Mouse (Mus musculus): Measurements from ENCODE around the gene Stim2.

The Stim2 gene

DNA sequence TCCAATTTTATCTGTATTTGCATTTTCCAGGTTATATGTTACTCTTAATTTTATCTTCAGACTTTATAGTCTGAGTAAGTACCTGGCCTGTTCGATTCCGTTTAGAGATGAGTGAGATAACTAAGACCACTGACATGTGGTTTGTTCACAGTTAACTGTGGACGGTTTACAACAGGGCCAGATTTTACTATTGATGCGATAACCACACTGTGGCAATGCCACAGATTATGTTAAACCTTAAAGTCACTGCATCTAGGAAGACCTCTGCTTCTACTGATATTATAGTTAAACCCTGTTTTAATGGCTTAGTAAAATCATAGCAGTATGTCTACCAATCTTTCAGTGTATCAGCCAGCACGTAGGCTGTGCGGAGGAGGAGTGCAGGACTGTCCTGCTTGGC, 53.9 kb downstream of the Stim2 start:
- DNase-seq, result no peak

DNA sequence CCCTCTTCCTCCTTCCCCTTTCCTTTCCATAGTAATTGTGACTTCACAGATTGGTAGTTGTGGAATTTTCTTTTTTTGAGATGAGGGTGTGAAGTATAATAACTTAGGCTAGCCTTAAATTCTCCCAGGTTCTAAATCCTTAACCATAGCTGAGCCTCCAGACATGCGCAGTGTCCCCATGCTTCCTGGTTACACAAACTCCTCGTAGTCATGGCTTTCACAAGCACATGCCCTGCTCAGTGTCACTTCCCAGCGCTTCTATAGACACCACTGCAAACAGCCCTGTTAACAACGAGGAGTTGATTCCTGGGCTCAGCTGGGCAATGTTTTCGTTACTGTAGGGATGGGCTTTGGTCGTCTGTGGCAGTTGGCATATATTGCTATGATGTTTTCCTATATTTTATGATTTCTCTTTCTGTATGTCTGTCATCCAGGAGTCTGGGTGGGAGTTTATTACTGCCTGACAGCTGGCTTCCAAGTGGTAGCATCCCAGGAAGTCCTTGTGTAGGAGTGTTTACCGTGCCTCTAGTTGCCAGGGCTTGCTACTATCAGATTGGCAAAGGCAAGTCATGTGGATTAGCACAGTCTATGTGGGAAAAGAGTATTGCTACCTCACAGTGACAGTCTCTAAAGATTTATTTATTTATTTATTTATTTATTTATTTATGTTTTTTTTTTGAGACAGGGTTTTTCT, 55.5 kb downstream of the Stim2 start:
- no peak for DNase-seq

DNA sequence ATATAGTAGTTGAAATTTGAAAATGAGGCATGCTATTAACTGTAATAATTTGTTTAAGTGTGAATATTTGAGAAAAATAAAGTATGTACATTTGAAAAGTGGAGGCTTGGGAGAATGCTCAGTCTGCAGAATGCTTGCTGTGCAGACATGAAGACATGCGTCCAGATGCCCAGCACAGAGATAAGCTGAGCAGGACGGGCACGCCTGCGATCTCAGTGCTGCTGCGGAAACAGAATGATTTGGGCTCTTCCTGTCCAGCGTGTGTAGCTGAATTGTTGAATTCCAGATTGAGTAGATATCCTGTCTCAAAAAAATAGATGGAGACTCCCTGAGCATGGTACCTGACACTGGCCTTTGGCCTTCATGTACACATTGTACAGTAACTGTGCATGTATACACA, 58.0 kb downstream of the Stim2 start:
- no peak for DNase-seq

DNA sequence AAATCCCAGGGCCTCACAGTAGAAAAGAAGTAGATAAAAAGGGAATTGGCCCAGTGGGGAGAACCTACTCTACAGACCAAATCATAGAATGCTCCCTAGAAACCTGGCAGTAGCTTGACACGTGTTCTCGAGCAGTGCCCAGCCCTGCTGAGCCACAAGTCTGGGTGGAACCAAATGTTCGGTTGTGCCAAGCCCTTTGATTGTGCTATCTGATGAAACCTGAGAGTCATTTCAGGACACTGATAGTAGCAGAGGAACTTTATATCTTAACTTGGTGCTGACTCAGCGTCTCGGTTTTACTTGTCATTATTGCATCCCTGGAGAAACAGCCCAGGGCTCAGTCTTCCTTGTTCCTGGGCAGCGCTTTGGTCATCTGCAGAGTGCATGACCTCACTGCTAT, 61.7 kb downstream of the Stim2 start:
- no peak for DNase-seq

DNA sequence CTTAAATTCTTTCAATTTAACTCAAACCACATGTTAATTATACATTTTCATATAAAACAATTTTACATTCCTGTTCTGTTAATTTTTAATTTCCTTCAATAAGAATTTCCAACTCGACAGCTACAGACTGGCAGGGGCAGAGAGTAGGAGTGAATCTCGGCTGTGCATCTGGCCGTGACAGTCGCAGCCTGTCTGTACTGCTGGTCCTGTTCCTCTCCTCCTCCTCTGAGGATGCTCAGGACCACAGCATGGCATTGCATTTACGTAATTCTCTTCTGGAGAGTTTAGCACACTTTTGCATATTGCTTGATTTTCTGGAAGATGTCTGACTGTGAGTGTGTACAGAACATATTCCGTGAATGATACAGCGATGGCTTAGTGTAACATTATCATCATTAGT, 63.8 kb downstream of the Stim2 start:
- no peak for DNase-seq

GRCm38 (mm10) chr5:54067591-54067990, 69.3 kb downstream of the Stim2 start:
- no peak for DNase-seq

DNA sequence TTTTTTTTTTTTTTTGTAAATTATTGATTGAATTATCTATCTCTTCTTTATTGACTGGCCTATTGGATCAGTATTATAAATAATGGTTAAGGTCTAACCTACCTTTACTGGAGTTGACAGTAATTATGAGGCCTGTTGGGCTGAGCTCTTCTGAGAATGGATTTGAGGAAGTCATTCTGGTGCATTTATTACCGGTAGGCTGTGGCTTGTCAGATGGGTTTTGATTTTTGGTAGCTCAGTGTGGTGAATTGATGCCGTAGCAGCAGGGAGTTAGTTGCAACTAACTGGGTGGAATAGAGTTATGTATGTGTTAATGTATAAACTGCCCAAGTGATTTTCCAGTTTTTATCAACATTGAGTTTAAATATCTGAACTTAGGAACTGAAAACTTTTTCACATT, 72.2 kb downstream of the Stim2 start:
- no peak for DNase-seq

DNA sequence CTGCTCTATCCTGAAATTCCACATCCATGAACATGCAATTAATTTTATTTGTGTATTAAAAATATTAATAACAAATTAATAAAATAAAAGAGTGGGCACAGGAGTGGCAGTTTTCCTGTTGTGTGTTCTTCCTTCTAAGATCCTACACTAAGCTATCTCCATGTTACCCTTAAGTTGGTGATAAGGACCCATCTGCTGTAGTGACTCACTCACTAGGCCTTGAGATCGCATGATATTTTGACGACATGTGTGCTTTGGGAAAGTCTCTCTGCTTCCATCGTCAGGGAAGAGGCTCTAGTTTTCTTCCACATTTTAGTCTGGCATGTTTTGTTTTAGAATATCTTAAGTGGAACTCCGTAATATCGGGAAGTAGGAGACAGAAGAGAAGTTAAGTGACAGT, 73.0 kb downstream of the Stim2 start:
- DNase-seq, result no peak

- DNase-seq, result no peak
These were observed 73.4 kb downstream of the Stim2 start for GRCm38 (mm10) chr5:54071705-54072104.

DNA sequence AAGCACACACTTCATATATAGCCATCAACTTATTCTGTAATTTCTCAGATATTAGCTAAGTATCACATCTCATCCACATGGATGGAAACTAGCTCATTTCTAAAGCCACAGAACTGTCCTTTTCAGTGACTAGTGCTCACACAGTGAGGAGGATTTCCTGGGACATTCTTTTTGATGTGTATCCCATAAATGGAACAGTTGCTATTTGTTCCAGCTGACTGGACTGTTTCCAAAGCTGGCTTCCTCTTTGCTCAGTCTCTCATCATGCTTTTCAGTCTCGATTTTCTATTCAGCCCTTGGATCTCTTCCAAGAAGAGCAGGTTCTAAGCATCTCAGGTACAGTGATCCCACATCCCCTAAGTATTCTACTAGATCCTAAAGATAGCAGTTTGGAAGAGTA, 75.0 kb downstream of the Stim2 start:
- DNase-seq, result no peak

DNA sequence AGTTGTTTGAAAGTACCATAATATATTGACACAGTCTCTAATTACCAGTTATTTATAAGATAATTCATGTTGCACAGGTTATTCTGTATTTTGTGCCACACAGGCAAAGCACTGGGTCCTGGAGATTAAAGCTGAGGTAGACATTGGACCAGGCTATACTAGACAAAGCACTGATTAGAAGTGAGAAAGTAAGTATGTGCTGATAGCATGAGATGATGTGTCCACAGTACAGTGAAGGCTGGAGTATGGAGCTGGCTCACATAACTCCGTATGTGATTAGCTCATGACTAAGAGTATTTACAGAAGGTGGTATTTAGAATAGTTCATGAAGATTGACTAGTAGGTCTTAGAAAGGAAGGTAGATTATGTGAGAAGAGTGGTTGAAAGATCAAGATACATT, 81.7 kb downstream of the Stim2 start:
- no peak for DNase-seq

DNA sequence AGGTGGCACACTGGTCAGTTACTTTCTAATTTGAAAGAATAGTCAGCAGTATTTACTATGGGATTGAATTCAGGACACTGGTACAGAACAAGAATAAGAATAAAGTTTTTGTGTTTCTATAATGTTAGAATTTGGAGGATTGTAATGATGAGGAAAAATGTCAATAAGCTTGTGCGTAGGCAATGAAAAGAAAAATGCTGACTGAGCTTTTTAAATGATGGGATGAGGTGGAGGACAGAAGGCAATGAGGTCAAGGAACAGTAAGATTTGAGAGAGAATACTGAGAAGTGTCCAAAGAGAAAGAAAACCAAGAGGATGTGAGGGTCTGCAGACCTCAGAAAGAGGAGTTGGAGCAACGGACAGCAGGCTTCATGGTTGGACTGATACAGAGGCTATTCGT, 89.6 kb downstream of the Stim2 start:
- DNase-seq, result no peak

DNA sequence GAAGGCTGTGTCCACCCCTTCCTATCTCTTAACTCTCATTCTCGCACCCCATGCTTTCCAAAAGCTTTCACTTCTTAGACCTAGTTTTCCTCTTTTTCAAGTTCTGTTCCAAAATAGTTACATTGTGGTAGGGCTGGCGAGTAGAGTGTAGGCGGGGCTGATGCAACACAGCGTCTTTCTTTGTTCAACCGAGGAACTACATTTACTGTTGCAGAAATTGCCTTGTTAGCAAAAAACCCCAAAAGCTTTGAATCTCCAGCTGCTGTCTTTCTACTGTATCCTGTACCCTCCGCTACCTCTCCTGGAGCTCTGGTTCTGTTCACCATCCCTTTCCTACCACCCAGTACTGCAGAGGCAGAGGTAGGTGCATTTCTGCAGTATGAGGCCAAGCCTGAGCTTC, 99.9 kb downstream of the Stim2 start:
- peak; percentile 51 for DNase-seq

DNA sequence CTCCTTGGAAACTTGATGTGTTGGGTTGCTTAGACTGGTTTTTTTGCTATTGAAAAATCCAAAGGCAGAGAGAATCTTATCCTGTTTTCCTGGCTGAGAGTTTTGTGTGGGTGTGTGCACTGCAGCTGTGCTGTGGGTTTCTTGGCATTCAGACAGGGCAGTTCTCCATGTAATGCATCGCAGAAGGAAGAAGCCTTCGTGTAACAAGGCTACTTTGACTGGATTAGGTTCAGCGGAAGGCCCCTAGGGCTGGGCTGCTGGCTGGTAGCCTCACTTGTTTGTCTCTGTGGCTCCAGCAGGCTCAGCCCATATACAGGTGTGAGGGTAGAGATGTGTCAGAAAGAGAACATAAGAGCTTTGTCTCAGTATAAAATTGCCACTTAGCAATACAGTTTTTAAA, 102.6 kb downstream of the Stim2 start:
- peak; percentile 42 for DNase-seq

- peak; percentile 70 for DNase-seq
These were observed 103.0 kb downstream of the Stim2 start for GRCm38 (mm10) chr5:54101318-54101717.

DNA sequence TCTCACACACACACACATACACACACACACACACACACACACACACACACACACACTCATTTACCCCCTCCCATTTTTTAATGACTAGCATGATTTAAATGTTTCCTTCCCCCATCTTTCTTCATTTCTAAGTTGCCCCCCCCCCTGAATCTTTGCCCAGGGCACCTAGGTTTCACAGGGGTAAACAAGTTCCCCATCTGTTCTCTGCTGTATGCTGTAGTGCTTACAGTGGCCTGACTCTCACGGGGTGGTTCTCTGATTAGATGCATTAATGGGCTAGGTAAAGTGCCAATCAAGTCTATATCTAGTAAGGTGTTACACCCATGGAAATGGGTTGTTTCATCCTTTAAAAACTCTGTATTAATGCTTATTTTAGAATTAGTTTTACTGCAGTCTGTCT, 103.7 kb downstream of the Stim2 start:
- no peak for DNase-seq

GRCm38 (mm10) chr5:54106669-54107068, 108.4 kb downstream of the Stim2 start:
- DNase-seq, result no peak

DNA sequence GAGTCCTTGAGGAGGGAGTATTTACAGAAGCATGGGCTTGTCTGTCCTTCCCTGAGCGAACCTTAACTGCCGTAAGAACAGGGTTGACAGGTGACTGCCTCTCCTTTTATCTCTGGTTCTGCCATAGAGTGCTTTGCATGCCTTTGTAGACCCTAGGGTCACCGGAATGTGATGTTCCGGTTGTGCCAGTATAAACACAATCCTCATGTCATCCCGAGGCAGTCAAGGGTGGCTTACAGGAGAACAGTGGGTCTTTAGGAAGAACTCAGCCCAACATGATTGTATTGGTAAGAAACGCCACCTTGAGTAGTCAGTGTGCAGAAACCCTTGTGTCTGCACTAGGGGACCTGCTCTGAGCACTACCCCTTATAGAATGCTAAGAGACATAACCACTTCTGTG, 108.8 kb downstream of the Stim2 start:
- DNase-seq, result no peak

GRCm38 (mm10) chr5:54109096-54109495, 110.8 kb downstream of the Stim2 start:
- no peak for DNase-seq

GRCm38 (mm10) chr5:54110789-54111188, 112.5 kb downstream of the Stim2 start:
- no peak for DNase-seq

DNA sequence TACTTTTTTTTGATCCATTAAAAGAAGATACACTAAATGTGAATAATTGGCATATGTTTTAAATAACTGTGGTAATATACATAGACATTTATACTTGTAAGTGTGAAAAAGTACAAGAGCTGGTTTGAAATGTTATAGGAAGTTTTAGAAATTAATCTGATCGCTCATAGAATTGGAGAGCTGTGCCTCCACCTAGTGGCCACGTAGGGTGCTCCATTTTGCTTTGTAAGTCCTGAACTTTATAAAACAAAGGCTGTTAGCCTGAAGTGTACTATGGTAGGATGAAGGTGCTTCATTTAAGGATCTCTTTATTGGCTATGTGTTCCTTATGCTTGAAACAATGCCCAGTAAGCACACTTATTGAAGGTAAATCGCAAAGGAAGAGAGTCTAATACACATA, 115.0 kb downstream of the Stim2 start:
- peak; percentile 71 for DNase-seq

GRCm38 (mm10) chr5:54116538-54116937, 118.2 kb downstream of the Stim2 start:
- DNase-seq, result no peak

GRCm38 (mm10) chr5:54118410-54119212, 120.3 kb downstream of the Stim2 start:
- no peak for DNase-seq

- DNase-seq, result no peak
These were observed 149.9 kb downstream of the Stim2 start for GRCm38 (mm10) chr5:54148091-54148795.
